Mouse (Mus musculus) urinary bladder, adult 2 months (tissue): Measurements from ENCODE around the gene Stt3b. TPM values are rescaled to one million over a fixed set of nuclear protein-coding genes. Genes with fewer than 3 reads are reported as not detected.

Experiments
- DNase-seq: peaks from one replicate; pipeline ENCODE4 v3.0.0; 2022; ENCODE audit warnings: low spot score
- polyA plus RNA-seq: library from polyadenylated mRNA; depleted of rRNA; stranded (reverse); fragments of >200 nt; gene quantifications from 2 replicates; pipeline ENCODE4 v1.2.3, GENCODE M21; 2012; rRNA removed

Stt3b gene
- 65.7 and 75.4 TPM in 2 replicates for polyA plus RNA-seq

DNA sequence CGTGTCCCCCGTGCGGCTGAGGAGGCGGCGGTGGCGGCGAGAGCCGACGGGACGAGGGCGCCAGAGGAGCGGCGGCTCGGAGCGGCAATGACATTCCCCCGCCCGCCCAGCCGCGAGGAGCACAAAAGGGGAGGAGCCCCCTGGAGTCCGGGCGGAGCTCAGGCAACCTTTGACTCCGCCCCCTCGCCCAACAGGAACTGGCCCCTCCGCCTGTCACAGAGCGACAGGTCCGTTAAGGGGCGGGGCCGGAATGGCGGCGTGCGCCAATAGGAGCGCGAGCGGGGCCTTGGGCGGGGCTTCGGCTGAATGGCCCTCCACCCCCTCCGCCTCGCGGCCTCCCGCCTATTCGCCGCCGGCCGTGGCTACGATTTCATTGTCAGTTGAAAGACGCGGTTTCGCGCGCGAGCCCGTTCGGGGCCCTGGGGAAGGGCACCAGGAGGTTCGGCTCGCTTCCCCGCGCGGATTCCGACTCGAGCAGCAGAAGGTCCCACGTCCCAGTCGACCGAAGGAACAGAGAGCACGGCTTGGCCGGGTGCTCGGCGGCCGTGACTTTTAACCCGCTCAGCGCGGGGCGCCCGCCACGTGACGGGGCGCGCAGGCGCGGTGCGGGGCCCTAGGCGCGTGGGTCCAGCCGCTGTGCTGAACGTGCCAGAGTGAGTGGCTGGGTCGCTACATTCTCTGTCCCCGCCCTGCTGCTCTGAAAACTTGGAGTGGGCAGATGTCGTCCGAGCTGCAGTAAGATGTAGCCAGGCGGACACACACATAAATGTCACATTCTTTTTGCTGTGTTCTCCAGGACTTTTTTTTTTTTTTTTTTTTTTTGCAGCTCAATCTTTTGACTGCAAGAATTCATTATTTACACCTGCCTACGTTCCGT lies at the start of gene Stt3b:
Gene Stt3b, minus strand, starts transcription at position 76 of the 877 bp plus-strand sequence.
- peak; percentile 99 for DNase-seq

DNA sequence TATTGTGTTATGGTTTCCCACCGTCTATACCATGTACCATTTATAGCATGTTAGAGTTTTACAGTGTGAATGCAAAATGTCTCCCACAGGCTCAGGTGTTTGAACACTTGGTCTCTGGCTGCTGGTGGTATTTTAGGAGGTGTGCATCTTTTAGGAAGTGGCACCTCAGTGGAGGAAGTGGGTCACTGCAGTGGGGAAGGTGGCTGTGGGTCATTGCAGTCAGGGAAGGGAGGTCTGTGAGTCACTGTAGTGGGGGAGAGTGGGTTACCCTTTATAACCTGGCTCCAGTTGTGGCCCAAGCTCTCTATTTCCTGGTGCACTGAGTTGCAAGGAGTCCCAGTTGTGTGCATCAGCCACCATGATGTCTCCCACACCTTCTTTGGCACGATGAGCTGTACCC lies 48.2 kb upstream of the Stt3b start:
- DNase-seq = no peak

DNA sequence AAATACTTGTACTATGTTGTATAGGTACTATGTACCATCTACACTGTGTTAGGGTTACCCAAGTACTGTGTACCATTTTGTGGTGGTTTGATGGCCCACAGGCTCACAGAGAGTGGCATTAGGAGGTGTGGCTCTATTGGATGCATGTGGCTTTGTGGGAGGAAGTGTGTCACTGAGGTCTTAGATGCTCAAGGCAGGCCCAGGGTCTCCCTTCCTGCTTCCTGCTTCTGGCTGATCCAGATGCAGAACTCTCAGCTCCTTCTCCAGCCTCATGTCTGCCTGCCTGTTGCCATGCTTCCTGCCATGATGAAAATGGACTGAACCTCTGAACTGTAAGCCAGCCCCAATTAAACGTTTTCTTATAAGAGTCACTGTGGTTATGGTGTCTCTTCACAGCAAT lies 47.8 kb upstream of the Stt3b start:
- DNase-seq = no peak

DNA sequence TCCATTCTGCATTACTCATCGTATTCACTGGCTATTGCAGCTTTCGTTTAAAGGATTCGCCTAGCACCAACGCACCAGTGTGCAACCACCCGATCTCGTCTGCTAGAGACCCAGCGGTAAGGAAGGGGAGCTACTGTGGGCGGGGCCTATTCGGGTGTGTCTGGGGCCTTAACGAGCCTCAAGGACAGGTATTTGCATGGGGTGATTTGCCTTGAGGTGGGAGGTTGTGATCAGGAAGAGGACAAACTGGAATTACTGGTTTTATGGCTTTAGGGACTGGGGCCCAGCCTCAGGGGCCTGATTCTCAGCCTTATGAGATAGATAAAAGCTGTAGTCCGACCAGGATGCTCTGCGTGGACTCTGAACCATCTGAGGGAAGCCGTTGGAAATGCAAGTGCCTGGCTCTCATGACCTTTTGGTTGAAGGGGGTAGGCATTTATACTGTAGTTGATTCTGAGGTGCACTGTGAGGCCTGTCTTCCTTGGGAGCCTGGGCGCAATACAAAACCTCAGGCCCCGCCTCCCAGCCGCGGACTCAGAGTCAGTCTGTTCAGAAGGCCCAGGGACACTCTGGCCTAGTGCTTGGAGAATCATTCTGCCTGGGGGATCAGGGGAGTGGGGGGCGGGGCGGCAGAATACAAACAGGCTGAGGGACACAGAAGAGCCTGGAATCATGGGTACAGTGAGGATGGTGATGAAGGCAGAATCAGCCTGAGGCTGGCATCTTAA lies 46.7 kb upstream of the Stt3b start:
- DNase-seq = peak; percentile 44

DNA sequence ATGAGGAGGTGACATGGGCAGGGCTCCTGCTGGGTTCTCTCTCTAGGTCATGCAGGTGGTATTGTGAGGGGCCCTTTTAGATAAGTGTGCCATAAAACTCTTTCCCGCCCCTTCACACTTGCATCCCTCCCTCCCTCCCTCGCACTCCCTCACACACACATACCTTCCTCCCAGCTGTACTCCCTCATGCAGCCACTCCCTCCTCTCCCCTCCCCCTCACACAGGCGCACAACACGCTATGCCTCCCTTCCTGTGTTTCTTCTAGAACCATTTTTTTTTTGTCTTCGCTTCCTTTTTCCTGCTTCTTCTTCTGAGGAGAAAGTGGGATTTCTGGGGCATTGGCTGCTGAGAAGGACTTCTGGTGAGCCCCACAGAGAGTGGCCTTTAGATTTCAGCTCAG lies 45.8 kb upstream of the Stt3b start:
- DNase-seq = no peak

DNA sequence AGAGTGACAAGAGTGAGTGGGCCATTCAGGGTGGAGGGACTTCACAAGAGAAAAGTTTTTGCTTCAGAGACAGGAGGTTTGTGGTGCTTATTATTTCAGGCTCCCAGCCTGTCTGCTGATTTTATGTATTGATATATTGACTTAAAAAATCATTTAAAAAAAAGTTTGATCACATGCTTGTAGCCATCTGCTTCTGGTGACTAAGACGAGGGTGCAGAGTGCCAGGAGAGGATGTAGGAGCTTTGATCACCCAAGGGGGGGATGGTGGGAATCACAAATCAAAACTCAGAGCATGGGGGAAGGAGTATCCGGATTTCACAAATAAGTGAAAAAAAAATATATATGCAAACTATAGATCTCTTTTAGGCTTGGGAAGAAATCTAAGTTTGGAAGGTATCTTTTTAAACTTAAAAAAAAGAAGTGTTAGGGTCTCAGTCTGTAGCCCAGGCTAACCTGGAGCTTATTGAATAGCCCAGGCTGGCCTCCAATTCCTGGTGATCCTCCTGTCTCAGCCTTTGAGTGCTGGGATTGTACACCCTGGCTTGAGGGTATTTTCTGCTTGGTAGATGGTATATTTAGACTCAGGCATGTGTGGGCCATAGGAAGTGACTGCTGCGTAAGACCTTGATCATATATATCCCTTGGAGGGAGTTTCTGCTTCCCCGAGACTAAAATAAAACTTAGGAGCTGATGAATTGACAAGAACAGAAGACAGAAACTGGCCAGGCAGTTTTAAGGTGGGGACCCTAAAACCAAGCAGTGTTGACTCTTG lies 39.7 kb upstream of the Stt3b start:
- no peak for DNase-seq

DNA sequence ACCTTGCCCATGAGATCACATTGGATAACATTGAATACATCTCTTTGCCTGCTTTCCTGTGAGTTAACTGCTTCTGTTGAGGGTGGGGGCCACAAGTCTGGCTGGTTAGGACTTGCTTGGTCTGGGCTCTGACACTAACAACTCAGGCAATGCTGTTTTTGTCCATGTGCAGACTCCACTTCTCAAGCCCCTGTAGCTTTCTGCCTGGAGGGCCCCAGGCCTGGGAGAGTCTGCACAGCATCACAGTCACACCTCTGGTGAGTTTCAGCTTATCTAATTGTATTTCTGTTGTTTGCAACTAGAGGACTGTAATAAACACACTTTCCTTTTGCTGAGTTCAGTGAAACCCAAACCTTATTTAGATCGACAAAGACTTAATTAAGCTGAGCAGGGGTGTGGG lies 38.9 kb upstream of the Stt3b start:
- no peak for DNase-seq

DNA sequence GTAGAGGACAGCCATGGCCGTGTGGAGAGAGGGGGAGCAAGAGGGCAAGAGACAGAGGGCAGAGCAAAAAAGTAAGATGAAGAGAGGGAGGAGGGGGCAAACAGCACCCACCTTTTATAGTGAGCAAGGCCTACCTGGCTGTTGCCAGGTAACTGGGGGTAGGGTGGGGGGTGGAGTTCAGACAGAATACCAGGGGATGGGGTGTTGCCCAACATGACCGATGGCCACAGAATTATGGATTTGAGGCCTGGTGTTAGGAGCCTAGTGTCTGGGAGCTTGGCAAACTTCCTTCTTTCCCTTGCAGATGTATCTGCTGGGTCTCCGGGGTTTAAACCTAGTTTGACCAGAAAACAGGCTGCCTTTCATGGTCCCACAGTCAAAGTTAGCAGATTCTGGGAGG lies 34.7 kb upstream of the Stt3b start:
- DNase-seq = no peak

DNA sequence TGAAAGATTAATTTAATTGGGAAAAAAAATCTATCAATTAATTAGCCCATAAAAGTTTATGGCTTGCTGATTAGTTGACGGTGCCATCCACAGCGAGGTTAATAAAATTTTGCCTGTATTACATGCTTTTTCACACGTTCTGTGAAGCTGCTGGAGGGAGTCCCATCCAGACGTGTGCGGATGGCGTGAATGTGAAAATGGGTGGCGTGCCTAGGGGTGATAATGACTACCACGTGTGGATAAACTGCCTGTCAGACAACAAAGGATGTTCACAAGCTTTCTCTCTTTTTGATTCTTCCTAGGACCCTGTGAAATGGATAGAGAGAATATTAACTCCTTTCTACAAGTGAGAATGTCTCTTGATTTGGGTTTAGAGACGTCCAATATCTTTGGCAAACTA lies 31.4 kb upstream of the Stt3b start:
- DNase-seq = no peak

DNA sequence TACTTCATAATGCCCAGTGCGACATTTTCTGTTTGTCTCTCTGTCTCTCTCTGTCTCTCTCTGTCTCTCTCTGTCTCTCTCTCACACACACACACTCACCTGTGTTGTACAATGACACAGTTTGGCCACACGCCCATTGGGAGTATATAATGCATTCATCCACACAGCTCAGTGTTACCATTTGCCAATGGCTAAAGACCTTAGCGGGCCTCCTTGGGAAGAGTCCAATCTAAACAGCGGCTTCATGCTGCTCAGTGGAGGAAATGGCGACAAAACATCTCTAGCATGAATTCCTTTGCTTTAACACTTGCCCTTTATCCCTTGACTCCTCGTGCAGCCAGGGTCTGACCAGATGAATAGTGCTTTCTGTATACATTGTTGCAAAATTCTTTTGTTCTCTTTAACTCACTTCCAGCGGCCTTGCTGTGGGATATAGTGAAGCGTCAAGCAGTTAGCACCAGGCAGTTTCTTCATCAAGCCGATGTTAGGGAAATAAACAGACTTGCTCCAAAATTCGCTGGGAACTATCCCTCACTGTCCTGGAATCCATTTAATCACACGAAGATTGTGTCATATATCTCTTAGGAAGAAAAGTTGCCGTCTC lies 30.1 kb upstream of the Stt3b start:
- no peak for DNase-seq

DNA sequence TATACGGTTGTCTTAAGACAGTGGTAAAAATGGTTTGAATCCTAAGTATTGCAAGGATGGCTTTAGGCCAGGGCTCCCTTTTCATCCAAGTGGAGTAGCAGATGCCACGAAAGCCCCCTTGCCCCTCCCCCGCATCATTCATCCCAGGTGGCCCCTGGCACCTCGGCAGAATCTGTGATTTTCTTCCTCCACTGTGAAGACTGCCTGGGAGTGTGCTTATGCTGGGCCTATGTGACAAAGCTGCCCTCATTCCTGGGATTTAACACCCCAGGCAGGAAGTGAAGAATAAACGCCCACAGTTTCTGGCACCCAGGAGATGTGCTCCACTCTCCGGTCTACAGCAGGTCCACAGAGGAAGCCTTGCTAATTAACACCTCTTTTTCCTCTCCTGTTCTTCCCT lies 28.6 kb upstream of the Stt3b start:
- DNase-seq = no peak

DNA sequence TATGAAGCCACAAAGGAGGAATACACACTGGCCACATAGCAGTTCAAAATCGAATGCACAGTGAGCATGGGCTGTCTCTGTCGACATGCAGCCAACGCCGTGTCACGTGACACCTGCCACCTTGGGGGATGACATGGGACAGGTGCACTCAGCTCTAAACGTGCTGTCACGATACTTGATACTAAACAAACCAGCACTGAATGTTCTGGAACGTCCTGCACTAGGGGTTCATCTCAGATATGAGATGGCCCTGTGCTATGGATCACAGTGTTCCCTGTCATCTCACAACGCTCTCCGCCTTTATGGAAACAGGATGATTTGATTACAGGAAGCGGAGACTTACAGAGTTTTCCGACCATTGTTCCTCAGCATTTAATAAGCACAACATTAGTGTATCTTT lies 22.8 kb upstream of the Stt3b start:
- DNase-seq = no peak

DNA sequence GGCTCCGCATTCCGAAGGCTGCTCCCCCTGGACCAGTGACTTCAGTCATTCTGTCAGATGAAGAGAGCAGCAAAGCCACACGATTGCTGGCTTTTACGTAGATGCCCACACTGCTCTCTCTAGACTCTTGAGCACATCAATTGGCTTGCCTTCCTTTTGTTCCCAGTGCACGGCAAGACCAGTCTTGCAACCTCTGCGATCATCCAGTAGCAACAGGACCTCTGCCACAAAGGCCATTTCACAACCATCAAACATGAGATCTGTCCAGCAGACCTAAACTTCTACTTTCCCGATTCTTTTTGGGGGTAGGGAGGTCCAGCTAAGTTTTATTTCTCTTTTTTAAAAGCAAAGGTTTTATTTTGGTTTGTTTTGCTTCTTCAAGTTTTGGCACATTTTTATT lies 22.1 kb upstream of the Stt3b start:
- no peak for DNase-seq

DNA sequence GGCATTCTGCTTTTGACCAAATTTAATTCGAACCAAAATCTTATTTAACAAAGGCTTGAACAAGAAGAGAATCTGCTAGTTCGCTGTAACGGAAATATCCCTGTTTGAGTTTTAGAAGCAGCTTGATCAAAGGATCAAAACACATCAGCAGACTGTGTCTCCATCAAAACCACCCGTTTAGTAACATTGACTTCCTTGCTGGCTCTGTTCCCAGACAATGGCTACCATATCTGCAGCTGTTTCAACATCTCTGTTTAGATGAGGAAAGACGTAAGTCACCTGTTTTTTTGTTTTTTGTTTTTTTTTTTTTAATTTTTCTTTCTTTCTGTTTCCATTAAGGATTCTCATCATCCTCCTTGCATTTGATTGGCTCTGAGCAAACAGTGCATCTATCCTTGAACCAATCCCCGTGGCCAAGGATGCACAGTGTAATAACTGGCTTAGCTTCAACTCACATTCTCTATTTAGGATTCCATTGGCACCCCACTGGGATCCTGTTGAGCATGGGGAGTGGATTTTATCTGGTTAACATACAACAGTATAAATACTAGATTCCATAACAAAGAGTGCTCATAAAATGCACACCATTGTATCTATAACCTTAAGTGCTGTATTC lies 20.7 kb upstream of the Stt3b start:
- DNase-seq = no peak

DNA sequence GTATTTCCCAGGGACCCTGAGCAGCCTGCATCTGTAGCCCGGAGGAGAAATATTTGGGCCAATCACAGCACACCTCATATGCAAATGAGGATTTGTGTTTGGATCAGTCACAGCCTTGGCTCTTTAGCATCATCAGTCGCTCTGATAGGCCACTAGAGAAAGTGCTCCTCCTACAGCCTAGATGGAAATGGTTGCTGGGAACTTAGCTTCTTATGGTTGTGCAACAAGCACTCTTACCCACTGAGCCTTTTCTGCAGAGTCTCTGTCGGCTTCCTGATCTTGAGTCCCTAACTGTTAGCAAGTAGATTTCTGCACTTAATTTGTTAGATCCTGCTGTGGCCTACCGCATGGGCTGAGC lies 16.3 kb upstream of the Stt3b start:
- DNase-seq = no peak

DNA sequence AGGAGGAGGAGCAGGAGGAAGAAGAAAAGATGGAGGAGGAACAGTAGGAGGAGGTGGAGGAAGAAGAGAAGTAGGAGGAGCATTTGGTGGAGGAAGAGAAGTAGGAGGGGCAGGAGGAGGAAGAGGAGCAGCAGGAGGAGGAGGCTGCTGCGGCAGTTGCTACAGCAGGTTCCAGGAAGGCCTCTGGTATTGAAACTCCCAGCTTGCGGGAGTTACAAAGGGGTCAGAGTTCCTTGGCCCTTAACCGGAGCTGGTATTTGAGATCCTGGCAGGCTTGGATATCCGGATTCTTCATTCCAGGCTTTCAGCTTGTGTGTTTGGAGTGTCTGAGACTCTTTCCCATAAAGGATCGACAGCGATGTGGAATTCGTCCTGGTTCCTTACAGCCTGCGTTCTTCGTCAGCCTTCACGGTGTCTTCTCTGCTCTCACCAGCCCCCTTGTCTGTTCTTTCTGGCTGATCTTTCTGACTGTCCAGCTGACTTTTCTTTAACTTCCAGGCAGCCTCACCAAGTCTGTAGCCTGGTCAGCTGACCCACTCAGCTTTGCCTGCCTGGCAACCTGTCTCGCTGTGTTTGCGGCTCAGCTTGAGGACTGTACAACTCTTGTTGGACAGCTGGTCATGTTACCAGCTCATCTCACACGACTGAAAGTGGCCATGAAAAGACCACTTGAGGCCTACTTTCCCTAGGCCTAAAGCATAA lies 15.8 kb upstream of the Stt3b start:
- no peak for DNase-seq

DNA sequence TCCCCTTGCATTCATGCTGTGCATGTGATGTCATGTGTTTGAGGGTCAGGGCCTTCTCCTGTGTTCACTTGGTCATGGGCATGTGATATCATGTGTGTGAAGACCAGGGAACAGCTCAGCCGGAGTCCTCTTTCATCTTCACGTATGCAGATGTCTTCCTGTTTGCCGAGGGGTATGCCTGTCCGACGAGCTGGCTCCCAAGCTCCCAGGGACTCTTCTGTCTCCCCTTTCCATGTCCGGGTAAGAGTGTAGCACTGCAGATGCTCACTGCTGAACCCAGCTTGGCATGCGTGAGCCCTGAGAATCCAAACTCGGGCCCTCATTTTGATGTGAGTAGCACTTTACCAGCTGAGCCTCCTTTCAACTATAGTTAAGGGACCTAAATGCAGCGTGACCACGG lies 13.4 kb upstream of the Stt3b start:
- no peak for DNase-seq

DNA sequence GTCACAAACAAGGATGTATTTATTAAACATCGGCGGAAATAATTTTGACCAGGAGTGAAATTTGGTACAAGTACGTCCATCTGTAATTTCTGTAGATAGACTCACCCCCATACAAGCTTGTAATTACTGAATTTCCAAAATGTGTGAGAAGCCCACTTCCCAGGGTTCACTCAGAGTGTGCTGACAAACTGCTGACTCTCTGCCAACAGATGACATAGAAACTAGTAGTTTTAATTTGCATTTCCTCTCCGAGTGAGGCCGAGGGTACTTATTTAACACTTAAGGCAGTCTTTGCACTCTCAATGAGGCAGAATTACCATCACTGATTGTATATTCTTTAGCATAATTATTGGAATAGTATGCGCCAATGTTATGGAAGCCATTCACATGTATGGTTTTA lies 12.2 kb upstream of the Stt3b start:
- no peak for DNase-seq

DNA sequence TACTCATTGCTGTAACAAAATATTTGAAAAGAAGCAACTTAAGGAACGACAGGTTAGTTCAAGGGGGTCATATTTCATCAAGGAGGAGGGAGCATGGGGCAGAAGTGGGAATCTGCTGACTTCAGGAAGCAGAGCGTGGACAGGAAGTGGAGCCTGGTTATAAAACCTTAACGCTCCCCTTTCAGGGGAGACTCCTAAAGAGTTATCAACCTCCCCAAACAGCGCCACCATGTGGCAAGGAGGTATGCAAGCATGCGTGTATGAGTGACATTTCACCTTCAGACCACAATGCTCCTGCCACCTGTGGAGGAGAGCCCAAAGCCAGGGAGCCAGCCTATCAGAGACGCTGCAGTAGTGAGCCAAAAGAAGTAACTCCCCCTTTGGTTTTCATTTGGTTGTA lies 10.8 kb upstream of the Stt3b start:
- no peak for DNase-seq

DNA sequence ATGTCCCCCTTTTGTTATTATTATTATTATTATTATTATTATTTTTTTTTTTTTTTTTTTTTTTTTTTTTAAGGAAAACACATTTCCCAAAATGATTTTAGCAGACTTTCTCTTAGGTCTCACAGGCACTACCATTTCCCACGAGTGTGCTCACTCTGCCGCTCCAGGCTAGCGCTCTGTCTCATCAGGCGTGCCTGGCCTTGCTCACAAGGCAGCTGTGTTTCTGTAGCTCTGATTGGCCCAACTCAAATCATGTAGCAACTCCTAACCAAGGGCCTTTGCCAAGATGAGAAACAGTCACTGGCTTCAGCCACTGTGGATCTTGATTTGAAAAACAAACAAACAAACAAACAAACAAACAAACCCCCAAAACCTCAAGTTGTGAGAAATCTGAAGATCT lies 9.9 kb upstream of the Stt3b start:
- DNase-seq = no peak
